Comparison of ENCODE assay signal across 8 mouse cellular contexts in genomic region chr11:120549986-120550809, GRCm38 (mm10). TPM values are rescaled to one million over a fixed set of nuclear protein-coding genes. Genes with fewer than 3 reads are reported as not detected.
DNase-seq lines count a peak whose midpoint lies in the region; ATAC-seq and TF ChIP-seq lines count a peak whose summit lies in the region.

No protein-coding gene starts in this region.

- TF ChIP-seq CTCF in bone marrow, adult 2 months (IDR thresholded peaks at IDR 0.05; ENCODE audit: control insufficient read depth, insufficient read depth, low read length), result no peak

- H3K36me3 ChIP-seq in hindbrain, embryonic 10.5 days, result peaks cover 30% of the 10 kb centered on the region
- H3K36me3 ChIP-seq in midbrain, embryonic 11.5 days (ENCODE audit: control insufficient read depth, insufficient read depth, low read length), result no peaks in the 10 kb centered on the region

- peak; percentile 38 for DNase-seq in kidney, adult 9 months
- no peak for DNase-seq in kidney, adult 8-10 months
- no peak for DNase-seq in hindbrain, embryonic 10.5 days (ENCODE audit: low spot score)
- DNase-seq in midbrain, embryonic 11.5 days (ENCODE audit: low spot score, missing footprints), result no peak
- DNase-seq in spleen, postnatal 10 days (ENCODE audit: low spot score in 2 of 2), result no peak
- DNase-seq in layer of hippocampus, adult 9-11 months, result no peak
- no peak for DNase-seq in right cerebral cortex, postnatal 4 days

- H3K4me2 ChIP-seq in midbrain, embryonic 11.5 days, result peak overlapping the region; percentile 90

- TF ChIP-seq POLR2A in bone marrow, adult 2 months (IDR thresholded peaks at IDR 0.05; ENCODE audit: borderline replicate concordance, control insufficient read depth, low read depth, low read length), result no peak

- peak overlapping the region; percentile 91 for H3K27ac ChIP-seq in bone marrow, adult 2 months (ENCODE audit: control insufficient read depth, insufficient read depth, low read depth, low read length, poor library complexity)
- peak overlapping the region; percentile 96 for H3K27ac ChIP-seq in hindbrain, embryonic 10.5 days
- H3K27ac ChIP-seq in midbrain, embryonic 11.5 days (ENCODE audit: low read depth, low read length), result no peak overlapping the region

- H3K27me3 ChIP-seq in hindbrain, embryonic 10.5 days (ENCODE audit: insufficient read depth, poor library complexity, severe bottlenecking), result no peaks in the 10 kb centered on the region
- no peaks in the 10 kb centered on the region for H3K27me3 ChIP-seq in midbrain, embryonic 11.5 days (ENCODE audit: control insufficient read depth, insufficient read depth, low read length)

- H3K9me3 ChIP-seq in hindbrain, embryonic 10.5 days, result no peaks in the 10 kb centered on the region
- no peaks in the 10 kb centered on the region for H3K9me3 ChIP-seq in midbrain, embryonic 11.5 days (ENCODE audit: control insufficient read depth, low read length)

- H3K9ac ChIP-seq in midbrain, embryonic 11.5 days (ENCODE audit: low read length), result peak overlapping the region; percentile 94

- ATAC-seq in midbrain, embryonic 11.5 days (ENCODE audit: low FRiP score), result 0 out of 2 replicates have a peak, but pooled peaks have one; percentile 31

- 57% methylated on average over 11 of the region's 11 CpGs for WGBS in bone marrow, adult 2 months
- 73% methylated on average over 11 of the region's 11 CpGs for WGBS in hindbrain, embryonic 10.5 days
- 78% methylated on average over 11 of the region's 11 CpGs for WGBS in midbrain, embryonic 11.5 days

- H3K4me3 ChIP-seq in bone marrow, adult 2 months (replicated peaks; ENCODE audit: control insufficient read depth, low read depth, low read length), result peak overlapping the region; percentile 80
- H3K4me3 ChIP-seq in hindbrain, embryonic 10.5 days, result peak overlapping the region; percentile 100
- peak overlapping the region; percentile 98 for H3K4me3 ChIP-seq in midbrain, embryonic 11.5 days (ENCODE audit: low read depth, low read length)

- H3K4me1 ChIP-seq in bone marrow, adult 2 months (ENCODE audit: control insufficient read depth, insufficient read depth, low read length), result peaks cover 4% of the 10 kb centered on the region
- peaks cover 35% of the 10 kb centered on the region for H3K4me1 ChIP-seq in hindbrain, embryonic 10.5 days (replicated peaks)
- H3K4me1 ChIP-seq in midbrain, embryonic 11.5 days (ENCODE audit: control insufficient read depth, insufficient read depth, low read length), result peaks cover 16% of the 10 kb centered on the region

RNA-seq across cellular contexts. Expression of gene Mcrip1, which starts 0.7 kb away (rescaled TPM):
- 72.1 and 86.5 TPM in 2 replicates for polyA plus RNA-seq in bone marrow, adult 2 months (2011; ENCODE audit: insufficient read depth, insufficient read length, low replicate concordance, missing spikeins)
- polyA plus RNA-seq in hindbrain, embryonic 10.5 days (2016; fragmentation: Nextera tagmentation; extraction: Ambion mirVana), result 219 and 261 TPM in 2 replicates
- polyA plus RNA-seq in midbrain, embryonic 11.5 days (2014; fragmentation: Nextera tagmentation; extraction: Ambion mirVana), result 232 and 237 TPM in 2 replicates

RNA-seq across cellular contexts. Expression of gene Ppp1r27, which starts 0.7 kb away (rescaled TPM):
- polyA plus RNA-seq in bone marrow, adult 2 months (2011; ENCODE audit: insufficient read depth, insufficient read length, low replicate concordance, missing spikeins), result not detected in 2 replicates
- 0.27 TPM in 1 of 2 replicates, not detected in the other for polyA plus RNA-seq in hindbrain, embryonic 10.5 days (2016; fragmentation: Nextera tagmentation; extraction: Ambion mirVana)
- polyA plus RNA-seq in midbrain, embryonic 11.5 days (2014; fragmentation: Nextera tagmentation; extraction: Ambion mirVana), result not detected in 2 replicates

RNA-seq across cellular contexts. Expression of gene Gcgr, which starts 19.7 kb away (rescaled TPM):
- polyA plus RNA-seq in bone marrow, adult 2 months (2011; ENCODE audit: insufficient read depth, insufficient read length, low replicate concordance, missing spikeins), result 0.81 and 1.3 TPM in 2 replicates
- polyA plus RNA-seq in hindbrain, embryonic 10.5 days (2016; fragmentation: Nextera tagmentation; extraction: Ambion mirVana), result 0.14 and 0.17 TPM in 2 replicates
- polyA plus RNA-seq in midbrain, embryonic 11.5 days (2014; fragmentation: Nextera tagmentation; extraction: Ambion mirVana), result 0.11 TPM in 1 of 2 replicates, not detected in the other

RNA-seq across cellular contexts. Expression of gene P4hb, which starts 22.9 kb away (rescaled TPM):
- polyA plus RNA-seq in bone marrow, adult 2 months (2011; ENCODE audit: insufficient read depth, insufficient read length, low replicate concordance, missing spikeins), result 86.5 and 236 TPM in 2 replicates
- polyA plus RNA-seq in hindbrain, embryonic 10.5 days (2016; fragmentation: Nextera tagmentation; extraction: Ambion mirVana), result 519 and 570 TPM in 2 replicates
- 492 and 493 TPM in 2 replicates for polyA plus RNA-seq in midbrain, embryonic 11.5 days (2014; fragmentation: Nextera tagmentation; extraction: Ambion mirVana)

RNA-seq across cellular contexts. Expression of gene Arhgdia, which starts 31.2 kb away (rescaled TPM):
- polyA plus RNA-seq in bone marrow, adult 2 months (2011; ENCODE audit: insufficient read depth, insufficient read length, low replicate concordance, missing spikeins), result 112 and 172 TPM in 2 replicates
- 799 and 820 TPM in 2 replicates for polyA plus RNA-seq in hindbrain, embryonic 10.5 days (2016; fragmentation: Nextera tagmentation; extraction: Ambion mirVana)
- polyA plus RNA-seq in midbrain, embryonic 11.5 days (2014; fragmentation: Nextera tagmentation; extraction: Ambion mirVana), result 521 and 583 TPM in 2 replicates
